Mouse (Mus musculus) gonadal fat pad, adult 2 months (tissue): ENCODE measurements around the gene Smtnl1. TPM values are rescaled to one million over a fixed set of nuclear protein-coding genes. Genes with fewer than 3 reads are reported as not detected.

ENCODE experiments used
- DNase-seq: peaks from one replicate; pipeline ENCODE4 v3.0.0-alpha.2; 2012; ENCODE audit warnings: low read depth
- polyA plus RNA-seq: library from polyadenylated mRNA; depleted of rRNA; stranded (reverse); fragments of >200 nt; gene quantifications from 2 replicates; pipeline ENCODE4 v1.2.3, GENCODE M21; 2012; rRNA removed

The Smtnl1 gene
- polyA plus RNA-seq, 1 experiment: not detected

DNA sequence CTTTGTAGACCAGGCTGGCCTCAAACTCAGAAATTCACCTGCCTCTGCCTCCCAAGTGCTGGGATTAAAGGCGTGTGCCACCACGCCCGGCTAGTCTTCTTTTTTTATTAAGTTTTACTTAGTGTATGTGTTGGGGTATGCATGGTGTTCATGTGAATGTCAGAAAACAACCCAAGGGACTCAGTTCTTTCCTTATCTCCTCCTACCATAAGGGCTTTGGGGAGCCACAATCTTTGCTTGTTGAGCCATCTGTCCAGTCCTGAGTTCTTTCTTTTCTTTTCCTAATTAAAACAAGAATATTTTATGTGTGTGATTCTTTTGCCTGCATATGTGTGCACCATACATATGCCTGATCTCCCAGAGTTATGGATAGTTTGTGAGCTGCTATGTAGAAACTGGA is 29.3 kb downstream of the Smtnl1 start:
- no peak for DNase-seq

DNA sequence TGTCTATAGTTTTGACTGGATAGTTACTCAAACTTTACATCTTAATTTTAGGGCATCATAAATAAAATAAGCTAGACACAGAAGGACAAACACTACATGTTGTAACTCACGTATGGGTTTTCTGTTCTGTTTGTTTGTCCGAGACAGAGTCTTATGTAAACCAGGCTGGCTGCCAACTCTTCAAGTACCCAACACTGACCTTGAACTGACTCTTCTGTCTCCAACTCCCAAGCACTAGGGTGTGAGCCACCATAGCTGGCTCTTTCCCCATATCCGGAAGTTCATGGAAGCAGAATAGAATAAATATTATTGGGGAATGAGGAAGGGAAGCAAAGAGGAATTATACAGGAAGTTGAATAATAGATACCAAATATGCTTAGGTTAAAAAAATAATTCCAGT is 29.9 kb downstream of the Smtnl1 start:
- no peak for DNase-seq

- DNase-seq: no peak
Observed at GRCm38 (mm10) chr2:84790418-84790817, 32.0 kb downstream of the Smtnl1 start.

GRCm38 (mm10) chr2:84788316-84788715 is 34.1 kb downstream of the Smtnl1 start:
- no peak for DNase-seq

DNA sequence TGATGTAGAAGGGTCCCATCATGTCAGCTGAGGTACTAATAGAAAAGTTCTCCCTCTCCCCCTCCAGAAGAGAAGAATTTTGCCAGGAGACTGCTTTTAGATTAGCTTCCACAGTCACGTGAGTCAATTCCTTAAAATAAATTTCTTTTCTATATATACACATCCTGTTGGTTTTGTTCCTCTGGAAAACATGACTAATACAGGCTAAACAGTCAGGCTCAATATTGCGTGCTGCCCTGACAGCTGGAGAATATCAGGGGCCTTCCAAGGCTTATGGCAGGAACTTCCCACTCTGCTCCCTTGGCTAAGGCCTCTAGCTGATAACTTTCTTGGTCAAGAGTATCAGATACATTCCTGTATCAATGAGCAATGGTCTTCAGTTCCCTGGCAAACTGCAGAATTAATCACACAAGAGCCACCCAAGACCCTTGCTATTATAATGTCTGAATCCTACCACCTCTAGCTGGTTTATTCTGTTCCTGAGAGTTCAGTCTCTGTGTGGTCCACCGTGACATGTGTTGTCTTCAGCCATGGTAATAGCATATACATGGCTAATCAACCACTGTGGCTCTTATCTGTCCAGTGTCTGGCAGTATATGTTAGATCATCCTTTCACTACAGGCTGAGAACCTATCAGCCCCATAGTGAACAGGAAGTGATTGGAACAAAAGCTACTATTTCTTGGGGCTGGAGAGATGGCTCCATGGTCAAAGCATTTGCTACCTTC is 38.4 kb downstream of the Smtnl1 start:
- DNase-seq: no peak

- DNase-seq: no peak
Observed at GRCm38 (mm10) chr2:84783315-84783714, 39.1 kb downstream of the Smtnl1 start.

DNA sequence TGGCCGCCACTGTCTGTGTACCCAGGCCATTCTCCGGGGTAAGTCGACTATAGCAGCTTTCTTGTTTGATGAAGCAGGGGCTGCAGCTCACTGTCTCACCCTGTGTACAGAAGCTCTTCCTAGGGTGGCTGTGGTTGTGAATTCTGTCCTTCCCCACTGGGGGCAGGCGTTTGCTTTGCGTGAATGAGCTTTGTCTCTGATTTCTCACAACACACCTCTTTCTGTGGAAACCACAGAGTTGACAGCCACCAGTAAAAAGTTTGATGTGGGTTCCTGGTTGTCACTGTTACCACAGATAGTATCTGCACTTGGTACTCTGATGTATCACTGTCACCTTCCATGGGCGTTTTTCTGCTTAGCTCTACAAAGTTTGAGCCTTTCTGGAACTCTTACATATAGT is 43.2 kb downstream of the Smtnl1 start:
- DNase-seq: no peak

DNA sequence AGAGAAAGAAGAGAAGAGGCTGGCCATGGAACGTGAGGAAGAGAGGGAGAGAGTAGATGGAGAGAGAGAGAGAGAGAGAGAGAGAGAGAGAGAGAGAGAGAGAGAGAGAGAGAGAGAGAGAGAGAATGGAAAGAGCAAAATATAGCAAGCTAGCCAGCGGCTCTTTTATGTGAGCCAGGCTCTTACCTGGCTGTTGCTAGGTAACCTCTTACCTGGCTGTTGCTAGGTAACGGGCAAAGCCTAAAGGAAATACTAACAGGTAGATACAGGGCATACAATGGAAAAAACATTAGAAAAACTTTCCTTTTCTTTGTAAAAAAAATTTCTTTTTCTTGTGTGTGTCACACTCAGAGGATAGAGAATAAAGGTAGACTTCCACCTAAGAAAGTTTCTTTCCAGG is 44.7 kb downstream of the Smtnl1 start:
- no peak for DNase-seq

GRCm38 (mm10) chr2:84775665-84776064 is 46.8 kb downstream of the Smtnl1 start:
- no peak for DNase-seq

DNA sequence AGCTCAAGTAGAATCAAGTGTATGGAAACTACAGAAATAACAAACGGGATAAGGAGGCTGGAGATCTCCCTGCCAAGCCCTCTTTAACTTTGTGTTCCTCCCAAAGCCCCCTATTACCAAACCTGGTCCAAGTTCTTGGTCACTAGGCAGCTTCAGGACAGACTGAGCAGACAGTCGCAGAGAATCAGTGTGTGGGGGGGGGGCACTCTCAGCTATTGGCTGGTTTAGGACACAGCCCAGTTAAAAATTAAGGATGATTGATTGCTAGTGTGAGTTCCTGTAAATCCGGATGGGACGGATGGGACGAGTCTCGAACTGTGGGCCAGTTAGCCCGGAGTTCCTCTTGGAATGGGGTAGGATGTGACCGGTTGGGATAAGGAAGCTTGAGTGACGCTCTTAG is 47.2 kb downstream of the Smtnl1 start, which contains the start of gene Serping1:
Gene Serping1, minus strand, starts transcription at position 204 of the 400 bp plus-strand sequence.
- DNase-seq: no peak

- DNase-seq: no peak
Observed at GRCm38 (mm10) chr2:84774751-84775150, 47.7 kb downstream of the Smtnl1 start.

GRCm38 (mm10) chr2:84773195-84773594 is 49.3 kb downstream of the Smtnl1 start:
- no peak for DNase-seq

DNA sequence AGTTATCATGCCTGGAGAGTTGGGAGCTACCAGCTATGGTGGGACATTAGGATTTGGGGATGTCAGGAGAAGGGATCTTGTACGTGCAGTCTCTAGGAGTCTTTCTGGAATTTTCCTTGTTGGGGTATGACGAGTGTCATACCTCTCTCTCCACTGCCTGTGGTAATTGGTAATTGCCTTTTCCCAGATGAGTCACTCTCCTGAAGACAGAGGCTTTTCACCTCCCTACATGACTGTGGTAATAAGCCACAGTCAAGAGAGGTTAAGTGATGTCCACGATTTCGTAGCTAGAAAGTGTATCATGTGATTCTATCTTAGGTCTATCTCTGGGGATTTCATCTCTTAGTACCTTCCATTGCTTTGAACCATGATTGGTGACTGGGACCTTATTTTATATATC is 50.0 kb downstream of the Smtnl1 start:
- DNase-seq: no peak

- DNase-seq: no peak
Observed at GRCm38 (mm10) chr2:84770501-84770900, 52.0 kb downstream of the Smtnl1 start.

GRCm38 (mm10) chr2:84762818-84763217 is 59.6 kb downstream of the Smtnl1 start:
- no peak for DNase-seq

- DNase-seq: no peak
Observed at GRCm38 (mm10) chr2:84762295-84762694, 60.2 kb downstream of the Smtnl1 start.

DNA sequence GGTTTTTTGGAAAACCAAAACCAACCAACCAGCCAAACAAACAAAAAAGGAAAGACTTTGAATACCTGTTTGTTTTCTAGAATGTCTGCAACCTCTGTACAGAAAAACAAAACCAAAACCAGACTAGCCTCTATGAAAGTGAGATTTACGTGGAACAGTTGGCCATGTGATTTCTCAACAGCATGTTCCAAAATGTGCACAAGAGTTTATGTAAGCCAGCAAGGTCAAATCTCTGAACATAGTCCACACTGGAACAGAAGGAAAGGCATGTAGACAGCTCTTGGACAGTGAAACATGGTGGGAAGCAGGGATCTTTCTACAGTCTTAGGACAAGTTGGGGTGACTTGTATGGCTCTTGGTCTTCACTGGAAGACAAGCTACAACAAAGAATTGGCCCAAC is 60.6 kb downstream of the Smtnl1 start:
- no peak for DNase-seq

- DNase-seq: no peak
Observed at GRCm38 (mm10) chr2:84761309-84761708, 61.1 kb downstream of the Smtnl1 start.

Other genes starting within 250 kb of the Smtnl1 start
- gene Ctnnd1, start 171.9 kb downstream of the Smtnl1 start, polyA plus RNA-seq: 64.2 and 70.1 TPM in 2 replicates
- gene Btbd18, start 163.6 kb downstream of the Smtnl1 start, polyA plus RNA-seq: not detected in 2 replicates
- 40.7 and 40.9 TPM in 2 replicates for gene Selenoh, start 151.9 kb downstream of the Smtnl1 start, polyA plus RNA-seq
- not detected in 2 replicates for gene Gm28635, start 144.6 kb downstream of the Smtnl1 start, polyA plus RNA-seq
- gene Med19, start 144.2 kb downstream of the Smtnl1 start, polyA plus RNA-seq: 11.7 and 15.3 TPM in 2 replicates
- gene Tmx2, start 143.5 kb downstream of the Smtnl1 start, polyA plus RNA-seq: 93.5 and 97.4 TPM in 2 replicates
- 60.7 and 61.8 TPM in 2 replicates for gene Zdhhc5, start 107.5 kb downstream of the Smtnl1 start, polyA plus RNA-seq
- gene Clp1, start 95.3 kb downstream of the Smtnl1 start, polyA plus RNA-seq: 16.8 and 18.8 TPM in 2 replicates
- 1.4 and 1.7 TPM in 2 replicates for gene Ypel4, start 88.6 kb downstream of the Smtnl1 start, polyA plus RNA-seq
- 3.0 and 3.5 TPM in 2 replicates for gene Gm19426, start 79.0 kb downstream of the Smtnl1 start, polyA plus RNA-seq
- gene Serping1, start 47.2 kb downstream of the Smtnl1 start, polyA plus RNA-seq: 547 and 588 TPM in 2 replicates
- gene Ube2l6, start 23.8 kb downstream of the Smtnl1 start, polyA plus RNA-seq: 24.8 and 26.9 TPM in 2 replicates
- gene Timm10, start 4.3 kb upstream of the Smtnl1 start, polyA plus RNA-seq: 30.8 and 47.1 TPM in 2 replicates
- 16.9 and 21.9 TPM in 2 replicates for gene Slc43a1, start 16.2 kb upstream of the Smtnl1 start, polyA plus RNA-seq
- gene Rtn4rl2, start 64.1 kb upstream of the Smtnl1 start, polyA plus RNA-seq: 7.6 and 8.4 TPM in 2 replicates
- 88.9 and 136 TPM in 2 replicates for gene Slc43a3, start 113.9 kb upstream of the Smtnl1 start, polyA plus RNA-seq
- 0.23 TPM in 1 of 2 replicates, not detected in the other for gene Prg2, start 157.8 kb upstream of the Smtnl1 start, polyA plus RNA-seq
- gene Prg3, start 165.6 kb upstream of the Smtnl1 start, polyA plus RNA-seq: not detected in 2 replicates
- gene Ssrp1, start 214.6 kb upstream of the Smtnl1 start, polyA plus RNA-seq: 97.4 and 106 TPM in 2 replicates
- 2.4 and 2.6 TPM in 2 replicates for gene P2rx3, start 214.8 kb upstream of the Smtnl1 start, polyA plus RNA-seq
- 91.0 and 121 TPM in 2 replicates for gene Tnks1bp1, start 225.4 kb upstream of the Smtnl1 start, polyA plus RNA-seq